Mouse (Mus musculus) layer of hippocampus, adult 18-20 months (tissue): Measurements from ENCODE around the gene Apobr. TPM values are rescaled to one million over a fixed set of nuclear protein-coding genes. Genes with fewer than 3 reads are reported as not detected.
A peak's percentile ranks its signal among the peaks of the same experiment; 100 is the strongest.

Experiments
- DNase-seq, 2 experiments: peaks; one replicate each; pipeline ENCODE4 v3.0.0; 2022; ENCODE audit warnings: low spot score in 2 of 2
- long read RNA-seq: library from polyadenylated mRNA; stranded (forward); transcript quantifications from one replicate; pipeline ENCODE4 v2.0.0, GENCODE M21; 2021
- total RNA-seq, 2 experiments: library from RNA; stranded (reverse); gene quantifications; 2 replicates each; pipeline ENCODE4 v1.2.3; 2021

Gene Apobr
- under 1 TPM; 0.62 to 0.94 TPM for total RNA-seq
- long read RNA-seq, result 0 reads

DNA sequence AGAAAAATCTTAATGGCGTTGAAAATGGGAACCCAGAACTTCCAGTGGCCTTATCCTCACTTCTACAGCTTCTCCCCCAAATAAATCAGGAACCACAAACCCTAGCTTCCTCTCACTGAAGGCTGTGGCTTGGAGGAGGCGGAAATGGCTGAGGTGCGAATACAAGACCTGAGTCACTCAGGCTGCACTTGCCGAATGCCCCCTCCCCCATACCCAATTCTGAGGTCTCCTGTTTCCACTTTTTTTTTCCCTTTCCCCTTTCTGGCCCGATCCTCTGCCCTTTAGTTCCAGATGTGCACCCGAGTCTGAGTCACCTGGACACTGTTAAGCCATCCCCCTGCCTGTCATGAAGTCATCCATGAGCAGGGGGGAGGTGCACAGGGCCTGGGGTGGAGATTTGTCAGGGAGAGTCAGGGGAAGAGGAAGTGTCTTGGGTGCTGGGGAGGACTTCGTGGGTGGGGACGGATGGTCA is at the start of gene Apobr:
TSS of gene Apobr (plus strand) at position 437 of the 472 bp plus-strand sequence.
- no peak for DNase-seq

DNA sequence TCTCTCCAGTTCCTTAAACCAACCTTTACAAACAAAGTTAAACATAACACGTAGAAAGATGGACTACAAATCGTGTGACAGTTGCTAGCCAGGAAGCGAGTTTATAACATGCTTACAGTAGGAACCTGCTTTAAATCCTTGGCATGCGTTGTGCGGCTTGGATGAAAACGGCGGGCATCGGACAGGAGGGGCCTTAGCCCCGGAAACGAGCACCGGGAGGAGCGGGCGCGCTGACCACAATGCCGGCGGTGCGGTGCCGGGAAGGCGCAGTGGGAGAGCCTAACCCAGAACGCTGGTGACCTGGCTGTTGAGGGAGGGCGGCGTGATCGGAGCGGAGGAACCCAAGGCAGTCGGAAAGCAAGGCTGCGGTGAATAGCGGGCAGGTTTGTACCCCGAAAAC is 49.0 kb upstream of the Apobr start:
- no peak for DNase-seq

DNA sequence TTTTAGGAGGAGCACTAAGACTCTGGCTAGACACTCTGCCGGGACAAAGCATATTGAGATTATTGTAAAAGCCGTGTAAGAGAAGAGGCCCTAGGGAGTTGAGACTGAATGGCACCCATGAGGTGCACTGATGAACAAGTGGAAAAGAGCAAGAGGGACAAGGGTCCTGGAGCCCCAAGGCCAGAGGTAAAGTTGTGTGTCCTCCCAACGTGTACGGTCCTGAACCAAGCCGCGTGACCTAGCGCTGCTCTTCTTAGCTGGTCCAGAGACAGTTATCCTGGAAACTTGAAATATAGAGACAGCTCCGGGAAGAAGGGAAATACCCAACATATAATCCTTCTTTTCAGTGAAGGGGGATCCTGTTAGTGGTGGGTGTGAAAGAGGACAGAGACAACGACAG is 48.3 kb upstream of the Apobr start:
- DNase-seq, result no peak

DNA sequence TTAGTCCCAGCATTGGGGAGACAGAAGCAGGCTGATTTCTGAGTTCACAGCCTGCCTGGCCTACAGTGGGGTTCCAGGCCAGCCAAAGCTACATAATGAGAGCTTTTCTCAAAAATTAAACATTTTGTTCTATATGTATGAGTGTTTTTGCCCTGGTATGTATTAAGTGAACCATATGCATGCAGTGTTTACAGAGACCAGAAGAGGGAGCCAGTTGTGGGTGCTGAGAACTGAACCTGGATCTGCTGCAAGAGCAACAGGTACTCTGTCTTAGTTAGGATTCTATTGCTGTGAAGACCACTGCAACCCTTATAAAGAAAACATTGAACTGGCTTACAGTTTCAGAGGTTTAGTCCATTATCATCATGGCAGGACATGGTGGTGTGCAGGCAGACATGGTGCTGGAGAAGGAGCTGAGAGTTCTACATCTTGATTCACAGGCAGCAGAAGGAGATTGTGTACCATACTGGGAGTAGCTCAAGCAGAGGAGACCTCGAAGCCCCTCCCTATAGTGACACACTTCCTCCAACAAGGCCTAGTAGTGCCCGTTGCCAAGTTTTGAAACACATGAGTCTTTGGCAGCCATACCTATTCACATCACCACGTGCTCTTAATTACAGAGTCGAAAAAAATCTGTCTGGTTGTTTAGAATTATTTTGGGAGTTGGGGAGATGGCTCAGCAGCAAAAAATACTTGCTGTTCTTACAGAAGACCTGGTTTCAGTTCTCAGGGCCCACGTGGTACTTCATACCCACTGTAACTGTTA is 46.7 kb upstream of the Apobr start:
- peak in 1 of 2 experiments; percentile 57 for DNase-seq

DNA sequence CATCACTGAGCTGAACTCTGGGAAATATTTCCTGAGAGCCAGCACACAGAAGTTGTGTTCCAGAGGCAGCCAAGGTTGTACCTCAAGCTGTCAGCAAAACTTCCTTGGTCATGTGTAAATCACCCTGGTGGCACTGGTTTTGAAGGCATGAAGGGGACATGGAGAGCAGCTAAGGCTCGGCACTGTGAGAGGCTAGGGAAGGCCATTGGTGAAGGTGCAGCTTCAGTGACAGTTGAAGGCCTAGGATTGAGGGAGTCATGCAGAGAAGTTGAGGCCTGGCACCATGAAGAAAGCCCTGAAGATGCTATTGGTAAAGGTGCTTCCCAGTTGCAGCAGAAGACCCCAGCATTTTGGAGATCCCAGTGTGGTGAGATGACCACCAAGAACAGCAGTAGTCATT is 43.1 kb upstream of the Apobr start:
- DNase-seq, result no peak

DNA sequence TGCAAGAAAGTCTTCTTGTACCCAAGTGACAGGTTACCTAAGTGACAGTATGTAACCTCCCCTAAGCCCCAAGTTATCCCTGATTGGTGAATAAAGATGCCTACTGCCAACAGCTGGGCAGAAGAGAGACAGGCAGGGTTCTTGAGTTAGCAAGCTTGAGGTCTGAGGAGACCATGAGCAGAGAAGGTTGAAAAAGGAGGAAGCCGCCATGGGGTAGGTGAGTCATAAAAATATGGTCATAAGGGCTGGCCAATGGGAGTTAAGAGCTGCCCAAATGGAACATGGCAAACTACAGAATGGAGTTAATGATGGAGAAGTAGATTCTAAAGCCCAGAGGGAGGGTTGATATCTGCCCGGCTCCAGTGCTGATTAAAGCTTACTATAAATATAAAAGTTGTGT is 39.1 kb upstream of the Apobr start:
- DNase-seq, result no peak

DNA sequence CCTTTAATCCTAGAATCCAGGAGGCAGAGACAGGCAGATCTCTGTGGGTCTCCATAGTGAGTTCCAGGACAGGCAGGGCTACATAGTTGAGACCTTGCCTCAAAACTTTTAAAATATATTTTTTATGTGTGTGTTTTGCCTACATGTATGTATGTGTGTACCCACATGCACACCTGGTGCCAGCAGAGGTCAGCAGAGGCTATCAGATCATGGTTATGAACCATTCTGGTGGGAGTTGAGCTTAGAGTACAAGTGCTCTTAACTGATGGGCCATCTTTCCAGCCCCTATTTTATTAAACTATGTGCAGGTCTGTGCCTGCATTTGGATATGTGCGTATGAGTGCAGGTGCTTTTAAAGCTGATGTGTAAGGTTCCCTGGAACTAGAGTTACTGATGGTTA is 29.9 kb upstream of the Apobr start:
- DNase-seq, result no peak

DNA sequence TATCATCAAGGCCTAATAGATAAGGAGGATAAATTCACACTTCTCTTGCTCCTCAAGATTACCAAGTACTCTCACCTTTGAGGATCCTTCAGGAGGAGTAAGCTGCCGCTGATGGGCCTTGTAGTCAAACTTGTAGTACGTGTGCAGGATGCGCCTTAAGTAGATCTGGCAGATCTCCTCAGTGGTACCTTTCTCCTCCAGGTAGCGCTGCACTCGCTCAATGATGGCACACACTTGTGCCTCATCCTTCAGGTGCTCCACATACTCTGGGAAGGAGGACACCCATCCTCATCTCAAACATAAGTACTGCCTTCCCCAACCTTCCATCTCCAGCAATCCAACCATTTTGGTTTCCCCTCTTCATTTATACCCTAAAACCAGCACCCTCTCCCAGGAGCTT is 28.1 kb upstream of the Apobr start:
- no peak for DNase-seq

DNA sequence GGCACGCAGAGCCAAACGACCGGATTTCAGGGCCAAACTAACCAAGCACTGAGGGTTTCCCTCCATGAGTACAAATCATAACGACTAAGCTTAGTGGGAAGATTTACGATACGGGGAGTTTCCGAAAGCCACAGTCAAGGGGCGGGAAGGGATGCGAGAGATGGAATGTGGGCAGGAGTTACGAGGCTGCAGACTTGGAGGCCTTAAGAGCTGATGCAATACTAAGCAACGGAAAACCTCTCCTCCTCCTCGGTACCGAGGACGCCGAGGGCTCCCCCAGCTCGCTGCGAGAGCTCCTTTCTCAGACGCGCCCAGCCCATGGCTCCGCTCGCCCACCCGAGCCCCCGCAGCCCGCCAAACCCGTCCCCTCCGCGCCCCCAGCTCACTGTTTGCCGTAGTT is 19.0 kb upstream of the Apobr start:
- DNase-seq, result no peak

DNA sequence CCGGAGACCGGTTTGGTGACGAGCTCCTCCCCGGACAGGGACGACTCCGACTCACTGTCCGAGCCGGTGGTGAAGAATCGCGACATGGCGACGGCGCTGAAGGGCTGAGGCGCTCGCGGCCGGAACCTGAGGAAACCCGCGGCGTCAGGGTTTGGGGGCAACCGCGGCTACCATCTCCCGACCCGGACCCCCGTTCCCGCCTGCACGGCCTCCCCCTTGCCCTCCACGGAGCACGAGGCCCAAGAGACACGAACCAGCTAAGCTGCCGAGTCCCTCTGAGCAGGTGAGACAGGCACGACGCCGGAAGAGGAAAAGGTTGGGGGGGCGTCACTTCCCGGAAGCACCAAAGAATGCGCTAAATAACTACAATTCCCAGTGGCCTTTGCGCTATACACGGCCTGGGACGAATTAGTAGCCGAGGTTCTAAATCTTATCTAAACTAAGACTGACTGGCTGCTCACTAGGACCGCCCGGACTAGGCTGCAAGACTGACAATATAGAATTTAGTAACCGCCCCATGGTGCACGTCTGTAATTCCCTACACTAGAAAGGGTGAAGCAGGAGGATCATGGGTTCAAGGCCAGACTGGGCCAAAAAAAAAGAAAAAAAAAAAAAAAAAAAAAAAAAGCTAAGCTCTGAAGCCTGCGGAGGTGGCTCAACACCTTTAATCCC is 18.5 kb upstream of the Apobr start, which contains the start of gene Eif3c:
TSS of gene Eif3c (minus strand) at position 318 of the 672 bp plus-strand sequence.
- peak; percentile 80 to 93 for DNase-seq

DNA sequence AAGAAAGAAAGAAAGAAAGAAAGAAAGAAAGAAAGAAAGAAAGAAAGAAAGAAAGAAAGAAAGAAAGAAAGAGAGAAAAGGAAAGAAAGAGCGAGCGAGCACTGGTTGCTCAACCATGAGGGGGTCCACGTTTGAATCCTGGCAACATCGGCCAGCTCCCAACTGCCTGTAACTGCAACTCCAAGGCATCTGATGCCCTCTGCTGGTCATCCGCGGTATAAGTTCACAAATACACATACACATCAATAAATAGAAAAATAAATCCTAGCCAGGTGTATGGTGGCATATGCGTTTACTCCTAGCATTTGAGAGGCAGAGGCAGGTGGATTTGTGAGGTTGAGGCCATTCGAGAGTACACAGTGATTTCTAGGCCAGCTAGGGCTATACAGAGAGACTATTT is 7.8 kb upstream of the Apobr start:
- peak in 1 of 2 experiments; percentile 63 for DNase-seq

DNA sequence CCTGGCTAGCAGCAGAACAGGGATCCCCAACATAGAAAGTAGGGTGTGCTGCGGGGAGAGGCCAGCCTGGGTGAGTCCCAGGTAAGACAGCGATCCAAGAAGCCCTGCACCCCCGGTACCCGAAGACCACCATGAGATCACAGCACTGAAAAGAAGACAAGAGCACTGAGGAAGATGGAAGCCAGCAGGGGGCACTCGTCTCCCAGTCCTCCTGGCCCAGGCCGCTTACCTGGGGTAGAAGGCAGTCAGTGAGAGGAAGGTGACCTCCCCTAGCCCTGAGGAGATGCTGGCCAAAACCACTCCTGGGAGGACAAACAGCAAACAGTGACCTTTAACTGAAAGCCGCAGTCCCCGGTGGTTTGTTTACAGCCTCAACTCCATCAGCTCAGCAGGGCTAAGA is 5.6 kb upstream of the Apobr start:
- peak in 1 of 2 experiments; percentile 43 for DNase-seq

DNA sequence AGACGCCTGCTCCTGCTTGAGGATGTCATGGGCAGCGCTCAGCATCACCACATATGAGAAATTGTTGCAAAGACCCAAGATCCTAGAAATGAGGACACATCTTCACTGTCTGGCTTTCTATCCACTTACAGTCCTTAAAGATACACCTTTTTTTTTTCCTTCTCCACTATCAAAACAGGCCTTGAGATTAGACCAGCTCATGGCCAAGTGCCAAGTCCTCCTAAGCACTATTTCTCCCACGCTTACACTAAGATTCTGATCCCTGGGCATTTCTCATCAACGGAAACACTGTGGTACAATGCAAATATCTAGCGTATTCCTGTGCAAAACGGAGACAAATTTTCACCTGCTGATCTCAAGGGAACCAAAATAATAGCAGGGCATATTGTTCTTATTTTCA is 3.1 kb upstream of the Apobr start:
- DNase-seq, result no peak

DNA sequence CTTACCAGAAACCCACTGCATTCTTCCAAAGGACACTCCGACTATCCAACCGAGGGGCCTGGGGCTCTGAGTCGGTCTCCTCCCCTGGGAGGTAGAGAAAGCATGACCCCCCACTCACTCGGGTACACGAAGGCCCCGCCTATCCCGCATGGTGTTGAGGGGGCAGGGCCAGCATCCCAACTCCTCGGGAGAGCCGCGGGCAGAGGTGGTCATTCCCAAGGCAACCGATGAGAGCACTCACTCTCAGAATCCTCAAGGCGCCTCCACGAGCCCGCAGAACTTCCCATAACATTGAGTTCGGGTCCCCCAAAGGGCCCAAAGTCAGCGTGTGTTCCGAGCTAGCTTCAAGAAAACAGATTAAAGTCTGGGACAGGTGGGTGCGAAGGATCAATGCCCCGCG is 2.0 kb upstream of the Apobr start:
- no peak for DNase-seq

DNA sequence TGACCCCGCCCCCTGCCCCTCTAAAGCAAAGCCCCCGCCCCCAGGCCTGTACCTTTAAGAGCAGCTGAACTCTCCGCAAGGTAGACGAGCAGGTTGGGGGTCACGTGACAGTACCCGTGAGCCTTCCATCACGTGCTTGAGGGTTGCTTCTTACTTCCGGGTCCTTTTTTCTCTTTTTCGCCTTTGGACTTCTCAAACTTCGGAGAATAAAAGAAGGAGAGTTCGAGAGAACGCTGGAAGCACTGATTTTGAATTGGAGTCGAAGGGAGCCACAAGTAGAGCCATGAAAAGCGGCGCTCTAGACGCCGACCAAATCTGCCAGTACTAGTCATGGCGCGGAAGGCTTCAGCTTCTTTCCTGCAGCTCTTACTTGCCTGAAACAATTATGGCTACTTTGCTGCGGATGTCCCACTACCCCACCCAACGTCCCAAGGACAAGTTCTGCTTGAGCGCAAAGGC is 1.5 kb upstream of the Apobr start:
- DNase-seq, result peak; percentile 70 to 89

DNA sequence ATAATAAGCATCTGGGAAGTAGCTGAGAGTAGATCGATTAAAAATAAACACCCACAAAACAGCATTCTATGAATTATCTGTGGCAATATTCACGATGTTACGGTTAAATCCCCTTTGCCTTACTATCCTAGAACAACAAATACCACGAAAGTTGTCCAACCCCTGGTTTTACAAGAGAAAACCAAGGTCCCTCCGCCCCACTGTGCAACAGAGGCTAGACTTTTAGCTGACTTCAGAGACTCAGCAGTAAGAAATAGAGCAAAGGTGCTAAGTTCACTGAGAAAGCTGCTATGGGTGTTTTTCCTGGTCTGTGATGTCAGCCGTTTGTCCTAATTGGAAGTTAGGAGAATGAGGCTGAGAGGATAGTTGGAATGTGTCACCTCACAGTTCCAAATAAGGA is 981 bp upstream of the Apobr start:
- no peak for DNase-seq

DNA sequence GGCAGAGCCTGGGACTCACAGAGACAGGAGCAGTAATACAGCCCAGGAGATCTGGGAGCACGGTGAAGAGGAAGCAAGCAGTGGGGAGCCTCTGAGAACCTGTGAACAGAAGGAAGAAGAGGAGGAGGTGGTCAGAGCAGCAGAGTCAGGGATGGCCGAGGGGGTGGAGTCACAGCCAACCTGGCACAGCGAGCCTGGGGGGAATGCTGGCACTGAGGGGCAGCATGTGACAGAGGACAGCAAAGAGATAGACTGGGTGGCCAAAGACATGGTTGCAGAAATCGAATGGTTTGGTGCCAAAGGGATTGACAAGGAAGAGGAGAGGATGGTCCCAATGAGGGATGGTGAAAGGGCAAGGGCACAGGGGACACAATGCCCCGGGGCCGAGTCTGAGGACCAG is 975 bp downstream of the Apobr start, which contains the start of gene Cln3:
TSS of gene Cln3 (minus strand) at position 101 of the 400 bp plus-strand sequence.
- DNase-seq, result no peak

DNA sequence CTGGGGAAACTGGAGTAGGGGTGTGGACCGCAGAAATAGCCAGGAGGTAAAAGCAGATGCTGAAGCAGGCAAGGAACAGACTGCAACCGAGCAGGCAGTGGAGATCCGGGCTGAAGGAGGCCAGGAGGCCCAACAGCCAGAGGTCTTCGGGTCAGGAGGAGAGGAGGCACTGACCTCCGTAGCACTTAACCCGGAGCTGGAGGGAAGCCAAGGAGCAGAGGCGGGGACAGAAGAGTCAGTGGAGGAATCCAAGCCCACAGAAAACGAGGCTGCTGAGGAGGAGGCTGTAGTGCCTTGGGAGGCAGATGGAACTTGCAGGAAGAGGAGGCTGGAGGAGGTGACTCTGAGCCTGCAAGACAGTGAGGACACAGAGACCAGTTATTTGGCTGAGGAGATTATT is 2.1 kb downstream of the Apobr start:
- DNase-seq, result no peak

DNA sequence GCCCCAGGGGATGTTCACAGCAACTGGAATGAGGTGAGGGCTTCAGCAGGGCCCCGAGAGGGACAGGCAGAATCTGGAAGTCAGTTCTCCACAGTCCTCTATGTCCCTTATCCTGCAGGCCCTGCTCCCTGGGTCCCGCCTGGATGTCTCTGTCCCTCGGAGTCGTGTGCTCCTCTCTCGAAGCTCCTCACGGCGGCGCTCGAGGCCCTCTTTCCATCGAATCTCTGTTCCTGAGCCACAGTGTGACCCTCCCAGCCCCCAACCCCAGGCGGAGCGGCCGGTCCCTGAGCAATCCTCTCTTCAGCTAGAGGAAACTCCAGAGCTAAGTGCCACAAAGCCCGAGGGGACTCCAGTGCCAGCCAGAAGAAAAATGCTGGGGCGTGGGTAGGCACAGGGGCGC is 3.0 kb downstream of the Apobr start:
- peak in 1 of 2 experiments; percentile 57 for DNase-seq

DNA sequence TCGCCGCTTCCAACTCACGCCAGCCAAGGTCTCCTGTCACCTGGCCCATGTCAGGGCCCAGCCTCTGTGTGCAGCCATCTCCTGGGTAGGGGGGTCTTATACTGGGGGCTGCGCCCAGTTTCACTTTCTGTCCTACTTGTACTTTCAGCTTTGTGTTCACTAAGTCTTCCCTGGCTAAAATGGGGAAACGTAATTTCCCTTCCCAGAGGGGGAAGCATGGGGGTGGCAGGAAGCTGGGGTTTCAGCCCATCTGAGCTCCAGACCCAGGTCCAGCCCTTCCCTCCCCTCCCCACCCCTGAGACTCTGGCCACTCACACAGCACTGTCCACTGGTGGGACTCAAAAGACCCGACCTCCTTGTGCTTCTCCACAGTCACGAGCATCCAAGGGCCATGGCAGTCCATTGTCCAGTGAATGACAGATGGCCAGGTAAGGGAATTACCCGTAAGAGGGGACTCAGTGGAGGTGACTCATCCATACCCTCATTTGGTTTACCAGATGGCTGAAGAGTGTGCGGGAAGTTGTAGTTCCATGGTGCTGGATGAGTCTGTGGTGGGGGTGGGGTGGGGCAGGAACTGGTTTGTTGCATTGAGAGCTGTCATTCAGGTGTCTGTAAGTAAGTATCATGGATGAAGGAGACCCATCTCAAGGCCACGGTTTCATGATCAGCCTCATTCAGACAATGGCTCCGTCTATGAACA is 10.3 kb downstream of the Apobr start, which contains the start of gene Il27:
TSS of gene Il27 (minus strand) at position 80 of the 700 bp plus-strand sequence.
- DNase-seq, result no peak

DNA sequence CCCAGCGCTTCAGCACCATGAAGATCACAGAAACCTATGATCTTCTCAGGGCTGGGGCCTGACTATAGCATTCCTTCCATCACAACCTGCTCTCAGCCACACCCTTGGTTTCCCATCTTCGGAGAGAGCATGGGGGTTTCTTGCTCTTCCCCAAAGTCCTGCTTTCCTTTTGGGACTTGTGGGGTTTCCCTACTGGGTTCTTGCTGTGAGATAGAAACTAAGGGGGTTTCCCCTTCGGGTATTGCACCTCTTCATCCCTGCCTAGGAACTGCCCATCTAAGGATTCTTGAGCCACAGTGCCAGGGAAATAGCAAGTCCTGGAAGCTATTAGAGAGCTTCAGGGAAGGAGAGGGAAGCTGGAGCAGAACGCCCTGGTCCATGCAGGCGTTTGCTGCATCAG is 11.1 kb downstream of the Apobr start:
- no peak for DNase-seq

DNA sequence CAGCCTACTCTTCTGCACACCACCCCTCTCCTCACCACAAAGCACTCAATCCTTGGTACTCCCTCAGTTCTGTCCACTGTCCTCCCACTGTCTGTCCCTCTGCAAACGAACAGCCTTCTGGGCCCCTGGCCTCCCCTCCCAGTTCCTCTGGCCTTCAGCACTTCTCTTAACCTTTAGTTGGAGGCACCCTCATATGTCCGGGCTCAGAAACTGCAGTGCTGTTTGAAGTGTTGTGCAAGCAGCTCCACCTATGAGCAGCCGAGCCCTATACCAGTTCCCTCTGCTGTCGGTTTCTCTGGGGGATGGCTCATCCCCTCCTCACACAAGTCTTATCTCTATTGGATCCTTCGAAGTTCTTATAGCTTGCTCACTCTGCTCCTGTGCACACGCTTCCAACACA is 11.7 kb downstream of the Apobr start:
- DNase-seq, result no peak
